Mouse (Mus musculus) megakaryocyte, embryonic 14.5 days (primary cell): Measurements from ENCODE around the gene Cish.

Experiments
- FLI1 ChIP-seq: IDR thresholded peaks from 2 replicates; pipeline ENCODE4 v1.6.1; 2012; ENCODE audit warnings: low read length, inconsistent platforms, mixed read lengths
- GATA1 ChIP-seq: IDR thresholded peaks from 3 replicates; pipeline ENCODE4 v1.6.1; 2012; ENCODE audit warnings: mixed read lengths, low read length, inconsistent platforms, borderline replicate concordance

DNA sequence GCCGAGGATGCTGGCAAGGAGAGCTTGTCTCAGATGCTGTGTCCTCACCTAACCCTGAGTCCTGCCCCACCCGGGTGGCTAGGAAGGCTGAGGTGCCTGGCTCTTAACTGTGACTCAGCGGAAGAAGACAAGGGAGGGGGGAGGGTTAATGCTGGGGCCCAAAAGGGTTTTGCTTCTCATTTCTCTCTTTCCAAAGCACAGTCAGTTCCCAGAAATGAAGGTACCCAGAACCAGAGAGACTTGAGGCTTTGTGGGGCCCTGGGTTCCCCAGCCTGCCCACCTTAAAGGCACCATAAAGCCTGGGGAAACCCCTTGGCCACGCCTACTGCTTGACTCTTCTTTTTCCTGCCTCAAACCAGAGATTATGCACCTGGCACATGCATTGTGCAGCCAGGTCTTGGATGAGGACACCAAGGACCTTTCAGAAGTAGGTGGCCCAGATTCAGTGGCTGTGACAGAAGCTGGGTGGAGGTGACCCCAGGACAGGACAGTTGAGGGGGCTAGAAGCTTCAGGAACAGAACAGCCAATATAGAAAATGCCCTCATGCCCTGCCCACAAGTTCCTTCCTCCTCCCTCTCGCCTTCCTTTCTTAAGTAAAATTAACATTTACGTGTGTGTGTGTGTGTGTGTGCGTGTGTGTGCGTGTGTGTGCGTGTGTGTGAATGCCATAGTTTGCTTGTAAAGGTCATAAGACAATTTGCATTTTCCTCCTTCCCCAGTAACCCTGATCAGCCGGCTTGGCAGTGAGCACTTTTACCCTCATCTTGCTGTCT, 17.2 kb downstream of the Cish start:
- no peak for TF ChIP-seq GATA1
- no peak for TF ChIP-seq FLI1
